Mouse (Mus musculus) G1E (cell line): ENCODE data around the gene 1700042G07Rik.

ENCODE experiments used
- CTCF ChIP-seq: IDR thresholded peaks from 2 replicates; pipeline ENCODE4 v1.5.1; 2012; ENCODE audit warnings: low read depth, low read length, inconsistent platforms, mixed read lengths
- GATA1 ChIP-seq: IDR thresholded peaks from 2 replicates; pipeline ENCODE4 v1.6.1; 2012; ENCODE audit warnings: borderline replicate concordance, low read length, inconsistent platforms, mixed read lengths
- POLR2AphosphoS5 ChIP-seq: IDR thresholded peaks from 2 replicates; pipeline ENCODE4 v1.6.1; 2012; ENCODE audit warnings: low read depth, low read length, inconsistent platforms; ENCODE audit not compliant: insufficient replicate concordance

DNA sequence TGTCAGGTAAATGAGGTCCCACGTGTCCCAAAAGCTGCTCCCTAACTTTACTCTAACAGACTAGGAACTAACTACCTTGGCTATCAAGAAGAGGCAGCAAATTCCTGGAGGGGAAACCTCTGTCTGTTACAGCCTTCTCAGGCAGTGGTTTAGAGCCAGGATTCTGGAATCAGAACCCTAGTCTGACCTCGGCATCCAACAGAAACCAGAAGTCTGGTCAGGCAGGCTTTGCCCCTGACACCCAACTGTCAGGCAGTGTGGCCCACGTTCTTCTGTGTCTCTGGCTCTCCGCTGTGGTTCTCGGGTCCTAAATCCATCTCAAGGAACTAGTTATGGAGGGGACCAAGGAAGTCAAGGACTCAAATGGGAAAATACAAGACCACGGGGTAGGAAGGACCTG lies 21.9 kb upstream of the 1700042G07Rik start, which contains the start of gene Lurap1:
- no peak for TF ChIP-seq CTCF
- TF ChIP-seq POLR2AphosphoS5: no peak
- TF ChIP-seq GATA1: no peak
